Mouse (Mus musculus) layer of hippocampus, adult 6 months (tissue): Measurements from ENCODE around the gene Gm21060. TPM values are rescaled to one million over a fixed set of nuclear protein-coding genes. Genes with fewer than 3 reads are reported as not detected.

ENCODE experiments used
- long read RNA-seq, 2 experiments: library from polyadenylated mRNA; unstranded; transcript quantifications; one replicate each; pipeline ENCODE4 v2.0.0; 2019 to 2020
- polyA plus RNA-seq: library from polyadenylated mRNA; unstranded; fragments of <200 nt; fragmentation: Nextera tagmentation; gene quantifications from 2 replicates; pipeline ENCODE4 v1.2.3, GENCODE M21; 2021

Gm21060 gene
- not detected in 2 replicates for polyA plus RNA-seq
- long read RNA-seq, experiment 1 = 0 reads
- long read RNA-seq, experiment 2 = 0 reads

DNA sequence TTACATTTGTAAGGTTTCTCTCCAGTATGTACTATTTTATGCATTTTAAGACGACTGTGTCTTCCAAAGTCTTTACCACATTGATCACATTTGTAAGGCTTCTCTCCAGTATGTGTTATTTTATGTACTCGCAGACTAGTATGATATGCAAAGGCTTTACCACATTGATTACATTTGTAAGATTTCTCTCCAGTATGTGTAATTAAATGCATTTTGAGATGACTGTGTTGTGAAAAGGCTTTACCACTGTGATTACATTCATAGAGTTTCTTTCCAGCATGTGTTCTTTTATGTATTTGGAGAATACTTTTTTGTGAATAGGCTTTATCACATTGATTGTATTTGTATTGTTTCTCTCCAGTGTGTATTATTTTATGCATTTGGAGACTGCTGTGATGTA, at the start of gene Gm21060:
TSS of gene Gm21060 (minus strand) at position 101 of the 400 bp plus-strand sequence.

Other genes with a start within 250 kb of the Gm21060 start
- gene Zfp950, start 156.2 kb downstream of the Gm21060 start, polyA plus RNA-seq = 19.9 and 21.7 TPM in 2 replicates
- gene Gm7102, start 120.8 kb downstream of the Gm21060 start, polyA plus RNA-seq = not detected in 2 replicates
- gene Gm6020, start 113.2 kb downstream of the Gm21060 start, polyA plus RNA-seq = not detected in 2 replicates
- 7.5 and 12.9 TPM in 2 replicates for gene Csf2ra, start 68.6 kb downstream of the Gm21060 start, polyA plus RNA-seq